Mouse (Mus musculus) frontal cortex, adult (tissue): ENCODE data around the gene Pdzd2.

Experiments
- ATAC-seq: cut with Nextera tagmentation; 2 replicates; pipeline ENCODE4 v1.9.2; 2017; ENCODE audit warnings: mild to moderate bottlenecking, moderate library complexity, mixed read lengths; ENCODE audit not compliant: low TSS enrichment

The Pdzd2 gene

DNA sequence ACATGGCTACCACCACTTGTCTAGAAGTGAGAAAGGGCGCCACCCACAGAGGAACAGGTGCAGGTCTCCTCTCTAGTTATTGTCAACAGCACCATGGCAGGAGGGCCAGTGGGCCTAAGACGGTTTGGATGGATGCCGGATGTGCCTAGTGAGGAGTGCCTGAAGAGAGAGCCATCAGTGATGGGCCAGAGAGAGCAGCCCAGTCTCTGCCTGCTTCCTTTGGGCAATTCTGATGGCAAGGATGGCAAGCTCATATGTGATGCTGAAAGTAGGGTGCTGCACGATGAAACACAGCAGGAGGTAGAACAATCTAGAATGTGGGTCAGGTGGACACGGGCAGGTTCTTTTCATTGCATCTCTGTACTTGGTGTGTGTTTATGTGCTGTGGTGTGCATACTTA is 117.0 kb downstream of the Pdzd2 start:
- no peak for ATAC-seq

DNA sequence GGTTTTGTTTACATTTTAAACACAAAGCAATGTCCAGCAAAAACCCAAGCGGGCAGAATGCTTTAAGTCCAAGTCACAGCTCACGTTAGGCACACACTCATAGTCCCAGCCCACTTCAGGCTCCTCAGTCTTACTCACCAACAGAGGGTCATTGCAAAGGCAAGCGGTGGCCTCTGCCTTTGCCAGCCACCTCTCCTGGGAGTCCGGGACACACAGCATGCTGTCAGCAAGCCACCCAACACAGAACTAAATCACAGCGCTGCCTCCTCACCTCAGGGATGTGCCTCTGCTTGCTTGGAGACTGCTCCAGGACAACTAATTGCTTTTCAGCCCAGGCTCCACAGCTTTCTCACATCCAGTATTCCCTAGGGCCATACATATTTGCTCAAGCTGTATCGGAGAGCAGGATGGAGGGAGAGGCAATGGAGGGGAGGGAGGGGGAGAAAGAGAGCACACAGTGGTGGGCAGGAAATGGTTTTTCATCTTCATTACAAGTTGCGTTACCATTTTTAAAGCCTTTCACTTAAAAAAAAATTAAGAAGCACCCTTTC is 117.6 kb downstream of the Pdzd2 start:
- no peak for ATAC-seq

DNA sequence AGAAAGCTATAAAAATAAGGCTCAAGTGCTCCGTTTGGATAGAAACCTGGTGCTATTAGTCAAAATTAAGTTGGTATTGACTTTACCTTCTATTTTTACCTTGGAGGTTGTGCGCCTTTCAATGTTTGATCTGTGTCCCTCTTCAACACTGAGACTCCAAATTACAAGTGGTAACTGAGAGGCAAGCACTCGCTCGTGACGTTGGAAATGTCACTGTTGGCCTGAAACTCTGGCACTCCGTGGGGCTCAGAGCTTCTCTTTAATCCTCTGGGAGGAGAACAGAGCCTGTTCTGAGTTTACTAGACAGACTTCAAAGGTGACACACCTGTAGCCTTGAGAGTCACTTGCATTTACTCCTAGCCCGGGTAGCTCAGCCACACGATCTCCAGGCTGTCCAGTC is 120.5 kb downstream of the Pdzd2 start:
- no peak for ATAC-seq

DNA sequence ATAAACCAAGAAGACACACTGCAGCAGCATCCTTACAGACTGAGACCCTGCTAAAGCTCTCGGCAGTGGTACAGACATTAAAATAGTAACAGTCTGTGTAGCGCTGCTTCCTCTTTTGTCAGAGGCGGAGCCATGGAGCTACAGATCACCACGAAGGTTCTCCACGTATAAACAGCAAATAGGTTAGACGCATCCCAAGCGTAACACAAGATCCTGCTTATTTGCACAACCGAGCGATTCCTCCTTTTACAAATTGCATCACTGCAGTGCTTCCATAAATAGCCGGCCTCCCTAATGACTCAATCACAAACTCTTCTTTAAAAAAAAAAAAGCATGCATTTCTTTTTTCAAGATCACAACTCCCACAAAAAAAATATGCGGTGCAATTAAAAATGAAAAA is 122.1 kb downstream of the Pdzd2 start:
- peak; percentile 63 for ATAC-seq

DNA sequence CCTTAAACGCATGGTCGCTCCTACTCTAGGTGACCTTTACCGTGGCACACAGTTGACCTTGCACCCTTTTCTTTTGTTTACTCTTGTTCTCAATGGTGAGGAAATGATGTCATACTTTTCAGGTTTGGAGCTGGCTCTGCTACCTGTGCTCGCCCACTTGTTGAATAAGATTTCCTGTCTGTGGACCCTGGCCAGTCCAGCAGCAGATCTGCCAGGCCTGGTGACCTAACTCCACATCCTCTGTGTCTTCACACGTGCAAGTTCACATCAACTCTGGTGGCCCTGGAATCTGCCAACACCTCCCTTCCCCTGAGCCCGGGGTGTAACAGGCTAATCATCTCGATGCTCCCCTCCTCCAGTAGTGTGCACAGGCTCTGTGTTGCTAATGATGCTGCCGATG is 122.5 kb downstream of the Pdzd2 start:
- peak; percentile 45; the same call in 1 of the 2 replicates for ATAC-seq

DNA sequence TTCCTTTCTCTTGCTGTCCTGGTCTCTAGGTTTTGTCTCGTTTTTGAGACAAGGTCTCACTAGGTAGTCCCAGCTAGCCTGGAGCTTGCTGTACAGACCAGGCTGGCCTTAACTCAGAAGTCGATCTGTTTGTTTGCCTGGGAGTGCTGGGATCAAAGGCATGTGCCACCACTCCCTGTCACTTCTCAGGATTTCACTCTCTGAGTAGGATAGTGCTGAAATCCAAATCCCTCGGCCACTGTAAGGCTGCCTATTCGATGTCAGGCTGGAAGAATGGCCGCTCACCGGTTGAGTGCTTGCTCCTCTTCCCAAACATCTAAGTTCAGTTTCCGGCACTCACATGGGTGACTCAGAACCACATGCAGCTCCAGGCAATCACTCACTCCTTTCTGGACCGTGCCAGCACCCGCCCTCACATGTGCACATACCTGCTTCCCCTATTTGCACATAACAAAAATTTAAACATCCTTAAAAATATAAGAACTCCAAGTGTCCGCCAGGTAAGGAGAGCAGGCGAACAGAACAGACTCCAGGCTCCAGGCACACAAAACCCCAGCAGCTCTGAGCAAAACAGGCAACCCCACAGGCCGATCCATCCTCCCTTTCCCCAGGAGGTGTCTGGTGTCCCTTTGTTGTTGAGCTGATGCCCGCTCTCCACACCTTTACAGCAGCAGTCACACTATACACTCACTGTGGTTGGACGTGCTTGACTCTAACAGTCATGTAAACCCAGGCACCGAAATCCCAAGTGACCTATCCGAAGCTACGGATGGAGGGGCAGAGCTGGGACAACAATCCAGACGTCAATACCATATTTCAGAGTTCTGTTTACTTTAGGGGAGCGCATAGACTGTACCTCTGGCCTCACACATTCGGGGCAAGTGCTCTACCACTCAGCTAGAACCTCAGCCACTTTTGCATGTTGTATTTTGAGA is 124.5 kb downstream of the Pdzd2 start:
- ATAC-seq, result no peak

DNA sequence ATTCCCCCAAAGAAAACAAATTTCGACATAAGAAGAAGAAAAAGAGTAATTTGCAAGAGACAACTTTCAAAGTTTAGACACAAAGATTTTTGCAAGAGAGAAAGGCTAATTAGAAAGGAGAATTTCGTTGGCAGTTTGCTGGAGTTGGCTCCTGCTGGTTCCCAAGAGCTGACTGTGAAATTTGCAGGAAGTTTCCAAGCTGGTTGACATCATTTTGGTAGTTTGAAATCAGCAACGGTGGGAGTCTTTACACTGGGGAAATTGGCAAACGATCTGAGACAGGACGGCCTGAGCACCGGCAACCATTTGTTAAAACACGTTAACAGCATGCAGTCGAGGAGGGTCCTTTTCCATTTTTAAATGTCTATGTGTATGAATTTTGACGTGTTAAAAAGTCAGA is 125.7 kb downstream of the Pdzd2 start:
- ATAC-seq, result peak; percentile 67

DNA sequence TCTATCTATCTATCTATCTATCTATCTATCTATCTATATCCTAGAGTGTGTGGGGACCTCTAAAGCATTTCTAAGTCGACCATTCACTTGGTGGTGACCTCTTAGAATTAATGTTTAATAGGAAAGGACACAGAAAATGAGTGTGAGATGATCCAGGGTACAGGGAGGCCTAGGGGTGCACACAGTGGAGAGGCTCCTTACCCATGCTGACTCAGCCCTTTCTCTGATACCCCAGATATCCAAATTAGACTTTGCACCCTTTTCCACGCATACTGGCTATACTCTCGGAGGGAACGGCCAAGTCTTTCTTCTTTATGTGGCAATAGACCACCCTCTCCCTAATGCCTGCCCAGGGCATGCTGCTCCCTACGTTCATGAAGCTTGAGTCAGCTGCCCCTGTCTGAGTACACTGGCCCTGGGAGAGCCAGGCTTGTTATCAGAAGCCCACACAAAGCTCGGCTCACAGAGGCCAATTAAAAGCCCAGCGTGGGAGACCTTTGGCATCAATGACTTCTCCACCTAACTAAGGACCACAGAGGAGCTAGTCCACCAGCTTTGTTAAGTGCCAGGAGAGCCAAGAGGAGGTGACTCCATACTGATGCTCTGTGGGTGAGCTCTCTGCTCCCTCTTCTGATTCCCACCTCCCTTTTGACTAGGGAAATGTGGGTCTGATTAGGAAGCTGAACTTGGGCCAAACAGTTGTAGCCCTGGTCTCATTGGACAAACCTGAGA is 126.6 kb downstream of the Pdzd2 start:
- no peak for ATAC-seq

DNA sequence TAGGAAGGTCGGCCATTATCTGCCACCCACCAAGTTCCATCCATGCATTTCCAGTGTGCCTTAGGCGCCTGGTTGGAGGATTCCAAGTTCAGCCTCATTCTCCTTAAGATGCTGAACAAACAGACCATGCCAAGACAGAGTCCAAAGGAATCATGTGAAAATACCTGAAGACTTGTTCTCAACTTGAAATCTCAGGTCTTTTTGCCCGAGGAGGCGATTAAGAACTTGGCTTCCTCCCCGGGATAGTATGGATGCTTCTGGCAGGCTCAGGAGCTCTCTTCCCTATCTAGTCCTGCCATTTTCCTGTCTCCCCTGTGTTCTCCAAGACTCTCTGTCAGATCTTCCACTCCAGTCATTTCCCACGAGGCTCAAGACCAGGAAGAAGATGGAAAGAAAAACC is 131.6 kb downstream of the Pdzd2 start:
- ATAC-seq, result no peak

DNA sequence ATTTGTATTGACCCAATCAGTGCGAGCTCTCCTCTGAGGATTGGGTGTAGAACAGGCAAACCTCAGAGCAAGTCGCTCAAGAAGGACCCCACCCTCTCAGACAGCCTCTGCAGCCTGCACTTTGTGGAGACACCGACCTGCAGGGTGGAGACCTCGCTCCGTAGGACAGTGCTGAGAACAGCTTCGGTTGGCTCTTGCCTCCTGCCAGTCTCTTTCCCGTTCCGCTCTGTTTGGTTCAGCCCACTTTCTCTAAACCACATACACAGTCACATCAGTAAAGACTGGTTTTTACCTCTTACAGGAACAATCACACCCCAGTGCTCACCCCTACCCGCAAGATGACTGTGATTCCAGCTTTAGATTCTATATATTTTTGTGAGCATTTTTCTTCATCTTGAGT is 133.4 kb downstream of the Pdzd2 start:
- ATAC-seq, result no peak

DNA sequence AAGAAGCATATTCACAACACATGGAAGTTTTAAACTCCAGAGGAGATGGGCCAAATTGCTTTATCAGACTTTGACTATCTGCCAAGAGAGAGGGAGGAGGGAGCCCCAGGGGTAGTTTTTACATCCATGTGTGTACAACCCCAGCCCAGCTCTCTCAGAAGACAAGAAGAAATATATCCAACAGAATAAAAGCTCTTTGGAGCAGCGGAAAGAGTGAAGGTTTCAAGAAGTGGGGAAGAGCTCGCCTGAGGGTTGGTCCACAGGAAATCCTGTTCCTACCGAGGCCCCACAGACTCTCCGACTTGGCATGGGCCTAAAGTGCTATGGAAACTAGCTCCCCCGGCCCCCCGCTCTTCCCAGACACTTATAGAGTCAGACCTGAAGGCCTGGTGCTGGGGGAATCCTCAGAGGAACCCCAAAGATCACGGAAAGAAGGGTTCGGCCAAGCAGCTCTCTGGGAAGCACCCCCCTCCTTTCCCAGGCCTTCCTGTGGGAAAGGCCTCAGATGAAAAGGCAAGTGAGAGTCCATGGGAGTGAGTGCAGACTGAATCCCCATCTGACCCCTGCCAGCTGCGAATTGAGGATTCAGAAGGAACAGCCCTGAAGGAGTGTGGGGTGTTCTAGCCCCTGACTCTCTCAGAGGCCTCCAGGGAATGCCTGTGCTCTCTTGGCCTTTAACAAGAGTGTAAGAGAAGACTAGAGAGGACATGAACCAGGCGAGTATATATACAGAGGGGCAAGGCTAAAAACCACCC is 134.3 kb downstream of the Pdzd2 start:
- no peak for ATAC-seq

DNA sequence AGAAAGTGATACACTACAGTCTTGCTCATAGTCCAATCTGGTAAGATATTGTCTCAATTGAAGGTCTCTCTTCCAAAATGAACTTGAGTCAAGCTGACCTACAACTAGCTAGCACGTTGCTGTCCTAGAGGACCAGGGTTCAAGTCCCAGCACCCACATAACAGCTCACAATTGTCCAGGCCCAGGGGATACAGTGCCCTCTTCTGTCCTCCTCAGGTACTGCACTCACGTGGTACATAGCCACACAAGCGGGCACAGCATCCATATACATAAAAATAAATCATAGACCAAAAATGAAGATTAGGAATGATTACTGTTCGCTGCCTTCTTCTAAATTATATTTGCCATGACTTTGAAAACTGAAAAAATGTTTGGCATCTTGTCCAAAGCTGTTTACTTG is 136.1 kb downstream of the Pdzd2 start:
- no peak for ATAC-seq

DNA sequence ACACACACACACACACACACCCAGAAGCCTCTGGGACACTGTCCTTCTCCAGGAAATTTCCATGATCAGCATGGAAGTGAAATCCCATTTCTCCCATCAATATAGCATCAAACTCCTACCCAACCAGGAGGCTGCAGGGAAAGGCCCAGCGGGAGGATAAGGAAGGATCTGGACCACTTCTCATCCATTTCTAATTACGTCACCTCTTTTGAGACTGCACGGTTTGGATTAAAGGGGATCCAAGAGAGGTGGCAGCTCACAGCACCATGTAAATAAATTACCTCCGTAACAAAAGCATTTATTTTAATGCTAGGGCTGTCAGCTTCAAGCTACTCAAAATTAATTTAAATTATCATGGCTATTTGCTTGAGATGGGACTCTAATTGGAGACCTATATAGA is 146.6 kb downstream of the Pdzd2 start:
- ATAC-seq, result no peak

DNA sequence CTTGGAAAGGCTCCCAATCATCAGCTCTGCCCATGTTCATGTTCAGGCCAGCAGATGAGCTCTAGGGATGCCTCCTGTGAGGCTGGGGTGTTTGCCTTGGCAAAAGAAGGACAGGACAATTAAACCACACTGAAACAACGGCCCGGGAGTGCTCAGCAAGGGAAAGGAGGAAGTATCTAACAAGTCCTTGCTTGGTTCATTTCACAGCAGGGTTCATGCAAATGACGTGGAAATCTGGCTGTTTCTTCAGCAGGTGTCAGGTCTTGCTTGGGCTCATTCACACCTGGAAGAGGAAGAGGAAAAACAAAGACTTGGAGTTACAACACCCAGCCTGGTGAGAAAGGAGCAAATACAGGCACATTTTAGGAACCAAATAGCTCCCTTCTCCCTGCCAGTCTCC is 147.1 kb downstream of the Pdzd2 start:
- ATAC-seq, result no peak

DNA sequence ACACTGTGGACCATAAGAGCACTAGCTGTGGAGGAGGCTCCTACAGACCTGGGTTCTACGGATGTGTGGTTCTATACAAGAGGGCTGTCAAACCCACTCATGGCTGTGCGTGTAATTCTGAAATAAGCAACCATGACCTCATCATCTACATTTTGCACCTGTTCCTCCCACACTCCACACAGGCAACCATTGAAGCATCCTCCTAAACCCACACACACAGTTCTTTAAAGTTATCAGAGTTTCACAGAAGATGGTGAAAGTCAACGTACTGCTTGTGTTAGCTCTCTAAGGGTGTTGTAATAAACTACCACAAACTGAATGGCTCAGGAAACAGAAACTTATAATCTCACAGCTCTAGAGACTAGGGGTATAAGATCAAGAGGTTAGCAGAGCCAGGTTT is 151.1 kb downstream of the Pdzd2 start:
- 0 out of 2 replicates have a peak, but pooled peaks have one; percentile 22 for ATAC-seq

DNA sequence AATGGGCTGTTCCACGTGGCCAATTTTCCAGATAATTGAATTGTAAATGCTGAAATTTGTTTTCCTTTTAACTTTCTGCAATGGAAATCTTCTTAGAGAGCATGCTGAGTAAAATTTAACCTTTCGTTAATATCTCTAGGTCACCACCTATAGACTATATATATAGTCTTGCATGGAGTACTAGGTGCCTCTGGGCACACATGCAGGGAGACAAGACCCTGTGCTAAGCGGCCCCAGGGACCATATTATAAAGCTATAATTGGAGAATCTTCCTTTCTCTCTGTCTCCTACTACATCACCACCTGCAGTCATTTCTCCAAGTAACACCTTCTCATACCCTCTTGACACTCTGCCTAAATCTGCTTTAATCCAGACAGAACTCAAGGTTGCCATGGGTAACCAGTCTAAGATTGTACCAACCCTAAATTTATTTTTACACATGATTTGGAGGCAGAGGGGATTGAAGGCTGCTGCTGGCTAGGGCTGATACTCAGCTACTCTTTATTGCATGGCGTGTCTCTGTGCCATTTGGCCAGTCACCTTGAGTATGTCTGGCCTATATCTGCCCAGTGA is 152.8 kb downstream of the Pdzd2 start:
- ATAC-seq, result peak; percentile 25; the same call in 1 of the 2 replicates

DNA sequence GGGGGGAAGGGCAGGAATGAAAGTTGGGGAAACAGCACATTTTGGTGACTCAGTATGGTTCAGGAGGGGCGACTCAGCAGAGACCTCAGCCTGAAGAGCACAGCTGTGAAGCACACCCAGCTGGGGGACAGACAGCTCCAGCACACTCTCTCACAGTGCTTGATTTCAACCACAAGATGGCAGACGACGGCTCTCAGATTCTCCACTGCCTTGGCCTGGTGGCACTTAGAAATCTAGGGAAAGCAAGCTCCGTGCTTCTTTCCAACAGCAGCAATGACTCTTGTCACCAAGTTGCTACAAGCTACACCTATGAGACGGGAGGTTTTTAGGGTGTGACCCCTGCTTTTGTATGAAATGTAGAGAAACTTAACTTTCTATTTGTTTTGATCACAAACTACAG is 153.6 kb downstream of the Pdzd2 start:
- peak; percentile 94 for ATAC-seq

DNA sequence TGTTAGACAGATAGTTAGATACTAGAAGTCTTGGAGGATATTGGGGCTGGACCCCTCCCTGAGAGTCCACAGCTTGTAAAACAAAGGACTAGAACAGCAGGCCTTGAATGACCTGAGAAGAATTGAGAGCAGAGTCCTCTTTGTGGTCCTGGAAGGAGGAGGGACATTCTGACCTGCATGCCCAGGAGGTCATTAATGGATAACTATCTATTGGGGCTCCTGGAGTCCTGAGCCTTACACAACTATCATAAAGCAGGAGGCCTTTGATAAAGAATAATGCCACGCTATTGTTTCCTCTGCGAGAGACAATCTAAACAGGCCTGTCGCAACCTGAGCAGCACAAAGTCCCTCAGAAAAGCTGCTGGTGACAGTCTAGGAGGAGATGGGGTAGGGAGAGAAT is 156.7 kb downstream of the Pdzd2 start:
- no peak for ATAC-seq

DNA sequence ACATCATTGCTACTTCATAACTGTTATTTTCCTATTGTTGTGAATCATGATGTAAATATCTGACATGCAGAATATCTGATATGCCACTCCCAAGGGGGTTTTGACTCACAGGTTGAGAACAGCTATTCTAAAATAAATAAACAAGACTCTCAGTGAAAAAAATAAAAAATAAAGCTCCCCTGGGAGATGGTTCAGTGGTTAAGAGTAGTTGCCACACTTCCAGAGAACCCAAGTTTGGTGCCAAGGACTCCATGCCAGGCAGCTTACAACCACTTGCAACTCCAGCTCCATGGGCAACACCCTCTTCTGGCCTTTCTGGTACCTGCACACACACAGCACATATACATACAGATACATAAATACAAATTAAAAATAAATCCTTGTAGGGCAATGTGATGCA is 157.3 kb downstream of the Pdzd2 start:
- ATAC-seq, result no peak

DNA sequence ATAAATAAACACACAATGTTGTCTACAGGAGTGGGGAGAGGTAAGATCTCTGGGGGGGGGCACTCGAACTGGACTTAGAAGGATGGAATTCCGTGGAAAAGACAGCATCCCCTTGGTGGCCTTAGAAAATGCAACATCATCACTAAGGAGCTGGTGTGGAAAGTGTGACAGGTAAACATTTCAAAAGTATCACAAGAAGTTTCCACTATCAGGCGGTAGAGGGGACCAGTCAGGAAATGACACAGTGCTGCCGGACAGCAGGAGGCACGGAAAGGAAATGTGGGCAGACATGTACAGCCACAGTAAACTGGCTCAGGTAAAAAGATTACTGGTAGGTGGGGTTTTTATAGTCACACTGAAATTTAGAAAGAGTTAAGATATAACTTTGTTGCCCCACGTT is 160.5 kb downstream of the Pdzd2 start:
- ATAC-seq, result no peak

DNA sequence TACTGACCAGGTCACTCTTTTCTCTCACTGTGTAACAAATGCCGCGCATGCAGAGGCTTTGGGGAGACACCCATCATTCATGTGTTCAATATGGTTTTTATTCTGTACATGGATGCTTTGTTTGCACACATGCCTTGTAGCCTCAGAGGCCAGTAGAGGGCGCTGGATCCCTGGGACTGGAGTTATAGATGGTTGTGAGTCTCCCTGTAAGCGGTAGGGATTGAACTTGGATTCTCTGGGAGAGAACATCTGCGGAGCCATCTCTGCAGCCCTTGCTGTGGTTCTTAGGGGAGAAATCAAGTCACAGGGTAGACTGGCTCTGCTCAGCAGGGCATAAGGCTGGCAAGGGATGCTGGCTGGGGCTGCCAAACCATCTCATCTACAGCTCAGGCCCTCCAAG is 161.4 kb downstream of the Pdzd2 start:
- ATAC-seq, result peak; percentile 92

DNA sequence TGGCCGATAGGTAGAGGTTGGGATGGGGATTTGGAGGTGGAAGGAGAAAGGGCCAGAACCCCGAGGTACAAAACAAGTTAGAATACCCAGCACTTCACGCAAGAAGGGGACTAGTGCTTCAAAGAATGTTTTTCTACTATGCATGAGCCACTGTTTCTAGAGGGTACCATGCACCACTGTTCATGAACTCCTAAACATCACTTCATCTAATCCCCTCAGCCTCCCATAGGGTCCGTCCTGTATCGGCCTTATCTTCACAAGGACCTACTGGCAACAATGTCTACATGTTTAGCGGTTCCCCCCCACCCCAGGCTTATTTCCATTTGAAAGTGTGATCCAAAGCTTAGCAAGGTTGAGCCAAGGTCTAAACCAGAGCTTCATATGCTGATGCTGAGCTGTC is 162.0 kb downstream of the Pdzd2 start:
- ATAC-seq, result no peak
